Mouse (Mus musculus) G1E (cell line): ENCODE data around the gene Gucy2f. TPM values are rescaled to one million over a fixed set of nuclear protein-coding genes. Genes with fewer than 3 reads are reported as not detected.

Source experiments
- ATAC-seq: 2 replicates; pipeline ENCODE4 v1.8.0; 2016; ENCODE audit warnings: mild to moderate bottlenecking; ENCODE audit not compliant: insufficient number of reproducible peaks, poor library complexity, low FRiP score, severe bottlenecking; ENCODE audit errors: extremely low read depth
- DNase-seq: peaks from one replicate; pipeline ENCODE4 v3.0.0; 2012; ENCODE audit warnings: low spot score
- H3K27me3 ChIP-seq: 2 replicates; pipeline ENCODE4 v1.6.1; 2012; ENCODE audit warnings: mild to moderate bottlenecking, low read length, inconsistent platforms; ENCODE audit not compliant: insufficient read depth
- H3K36me3 ChIP-seq: replicated peaks from 2 replicates; pipeline ENCODE3; 2012; ENCODE audit warnings: mild to moderate bottlenecking, inconsistent platforms
- H3K4me1 ChIP-seq: 2 replicates; pipeline ENCODE4 v1.6.1; 2012; ENCODE audit warnings: low read depth, low read length, inconsistent platforms, mixed read lengths; ENCODE audit not compliant: insufficient read depth
- H3K4me3 ChIP-seq: 2 replicates; pipeline ENCODE4 v1.5.1; 2012; ENCODE audit warnings: low read depth, mild to moderate bottlenecking, inconsistent platforms, low read length, moderate library complexity, mixed read lengths
- H3K9me3 ChIP-seq: replicated peaks from 2 replicates; pipeline ENCODE4 v1.6.1; 2012; ENCODE audit warnings: inconsistent platforms
- CTCF ChIP-seq: IDR thresholded peaks from 2 replicates; pipeline ENCODE4 v1.5.1; 2012; ENCODE audit warnings: low read depth, low read length, inconsistent platforms, mixed read lengths
- GATA1 ChIP-seq: IDR thresholded peaks from 2 replicates; pipeline ENCODE4 v1.6.1; 2012; ENCODE audit warnings: borderline replicate concordance, low read length, inconsistent platforms, mixed read lengths
- GATA2 ChIP-seq: IDR thresholded peaks from 2 replicates; pipeline ENCODE4 v1.6.1; 2012; ENCODE audit warnings: low read depth, low read length, inconsistent platforms, borderline replicate concordance
- POLR2AphosphoS5 ChIP-seq: IDR thresholded peaks from 2 replicates; pipeline ENCODE4 v1.6.1; 2012; ENCODE audit warnings: low read depth, low read length, inconsistent platforms; ENCODE audit not compliant: insufficient replicate concordance
- TAL1 ChIP-seq: conservative IDR thresholded peaks from 2 replicates; pipeline ENCODE4 v1.6.1; 2012; ENCODE audit warnings: low read depth, low read length, inconsistent platforms, mixed read lengths
- polyA plus RNA-seq: library from polyadenylated mRNA; stranded (reverse); fragments of >175 nt; gene quantifications from 2 replicates; pipeline ENCODE4 v1.2.3, GENCODE M21; 2012
- total RNA-seq, 2 experiments: library from RNA; stranded (forward) in 1 of 2; stranded (reverse) in 1 of 2; fragments of 200-1000 nt in 1 of 2; fragments of >200 nt in 1 of 2; fragmentation: Nextera tagmentation in 1 of 2; gene quantifications; 2 replicates each; pipeline ENCODE4 v1.2.3; 2014 to 2017

The Gucy2f gene
- total and polyA plus RNA-seq, 3 experiments: under 0.01 TPM; not detected in 2

DNA sequence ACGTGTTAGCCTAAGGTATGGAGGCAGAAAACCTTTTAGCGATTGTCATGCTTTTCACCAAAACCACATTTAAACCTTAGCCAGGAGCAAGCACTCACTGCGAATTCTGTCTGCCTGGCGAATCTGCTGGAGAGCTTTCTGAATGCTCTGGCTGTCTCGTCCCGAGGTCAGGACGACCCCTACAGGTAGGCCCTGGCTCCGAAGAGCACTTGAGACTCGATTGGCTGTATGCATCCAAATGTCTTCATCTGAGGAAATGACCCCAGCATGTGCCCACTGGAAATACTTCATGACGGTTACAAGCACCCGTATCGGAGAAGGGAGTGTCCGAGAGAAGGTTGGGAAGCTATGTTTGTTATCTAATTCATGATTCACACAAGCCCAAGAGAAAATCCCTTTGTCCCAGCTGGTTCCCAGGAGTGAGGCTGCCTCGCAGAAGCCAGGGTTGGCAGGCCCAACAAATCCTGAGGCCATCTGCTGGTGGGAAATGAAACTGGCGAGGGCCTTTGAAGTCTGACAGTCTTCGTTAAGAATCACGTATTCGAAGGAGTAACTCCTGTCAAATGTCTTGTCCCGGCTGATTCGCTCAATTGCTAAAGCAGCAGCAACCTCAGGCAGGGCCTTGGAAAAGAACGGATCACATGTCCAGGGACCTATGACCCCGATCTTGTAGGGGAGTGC lies 7.6 kb downstream of the Gucy2f start:
- Histone ChIP-seq H3K36me3 (no peaks in the 10 kb centered on the region), H3K4me1 (peaks cover 5% of the 10 kb centered on the region), H3K4me3 (no peak overlapping the region), H3K9me3 (no peaks in the 10 kb centered on the region), H3K27me3 (0 out of 2 replicates have a peak, but pooled peaks cover 2% of the 10 kb centered on the region)
- no peak for ATAC-seq
- TF ChIP-seq GATA2 (no peak), POLR2AphosphoS5 (no peak), TAL1 (no peak), GATA1 (no peak), CTCF (no peak)
- no peak for DNase-seq

DNA sequence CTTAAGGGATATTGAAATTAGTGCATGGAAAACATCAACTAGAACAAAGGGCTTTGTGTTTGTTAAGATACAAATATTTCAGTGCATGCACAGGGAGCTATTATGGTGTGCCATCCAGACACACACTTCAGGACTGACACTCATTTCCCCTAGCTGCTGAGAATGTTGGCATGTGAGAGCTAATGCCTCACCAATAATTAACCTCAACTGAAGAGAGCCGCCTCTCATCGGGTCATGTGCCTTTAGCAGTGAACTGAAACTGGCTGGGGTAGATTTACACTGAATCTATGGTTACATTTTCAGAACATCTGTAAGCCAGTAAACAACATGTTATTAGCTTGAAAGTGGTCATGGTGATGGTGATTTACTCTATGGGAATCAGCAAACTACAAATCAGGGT lies 14.7 kb downstream of the Gucy2f start:
- H3K4me1 ChIP-seq: no peaks in the 10 kb centered on the region
- H3K36me3 ChIP-seq: no peaks in the 10 kb centered on the region
- no peaks in the 10 kb centered on the region for H3K27me3 ChIP-seq
- DNase-seq: no peak
- ATAC-seq: no peak
- TF ChIP-seq GATA2 (no peak), POLR2AphosphoS5 (no peak), TAL1 (no peak), GATA1 (no peak), CTCF (no peak)
- H3K9me3 ChIP-seq: no peaks in the 10 kb centered on the region
- H3K4me3 ChIP-seq: no peak overlapping the region

DNA sequence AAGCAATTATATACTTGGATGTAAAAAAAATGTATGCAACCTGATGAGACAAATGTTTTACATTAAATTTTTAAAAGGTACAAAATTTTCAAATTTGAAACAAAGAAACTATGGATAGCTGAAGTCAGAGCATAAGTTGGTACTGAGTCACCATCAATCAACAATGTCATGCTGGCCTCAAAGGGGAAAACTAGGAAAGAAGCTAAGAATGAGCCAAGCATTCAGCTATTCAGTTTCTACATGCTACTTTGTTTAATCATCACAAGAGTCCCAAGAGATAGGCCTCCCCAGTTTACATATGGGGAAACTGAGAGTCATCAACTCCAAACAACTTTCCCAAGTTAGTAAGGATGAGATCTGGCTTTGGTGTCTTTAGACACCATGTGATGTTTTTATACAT lies 19.8 kb downstream of the Gucy2f start:
- Histone ChIP-seq H3K9me3 (no peaks in the 10 kb centered on the region), H3K36me3 (no peaks in the 10 kb centered on the region), H3K27me3 (no peaks in the 10 kb centered on the region), H3K4me1 (no peaks in the 10 kb centered on the region), H3K4me3 (no peak overlapping the region)
- ATAC-seq: no peak
- no peak for DNase-seq
- TF ChIP-seq POLR2AphosphoS5: no peak
- no peak for TF ChIP-seq GATA1
- no peak for TF ChIP-seq TAL1
- TF ChIP-seq CTCF: no peak
- no peak for TF ChIP-seq GATA2

DNA sequence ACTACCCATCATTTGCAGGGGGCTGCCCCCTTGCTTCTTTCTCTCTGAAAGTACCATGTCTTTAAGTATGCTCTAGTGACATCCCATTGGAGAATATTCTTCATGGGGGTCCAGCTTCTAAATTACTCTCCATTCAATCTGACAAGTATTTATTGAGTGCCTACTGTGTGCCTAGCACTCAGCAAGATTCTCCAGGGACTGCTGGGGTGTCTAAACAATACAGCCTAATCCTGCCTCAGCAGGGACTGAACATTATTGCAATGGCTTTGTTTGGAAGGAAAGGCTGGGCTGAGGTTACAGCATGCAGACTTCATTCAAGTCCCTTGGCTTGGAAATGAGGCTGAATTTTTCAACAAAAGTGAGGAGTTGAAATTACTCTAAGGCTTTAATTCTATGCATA lies 81.0 kb downstream of the Gucy2f start:
- Histone ChIP-seq H3K9me3 (no peaks in the 10 kb centered on the region), H3K4me3 (no peak overlapping the region), H3K27me3 (no peaks in the 10 kb centered on the region), H3K4me1 (no peaks in the 10 kb centered on the region), H3K36me3 (no peaks in the 10 kb centered on the region)
- no peak for ATAC-seq
- DNase-seq: no peak
- no peak for TF ChIP-seq GATA1
- TF ChIP-seq TAL1: no peak
- no peak for TF ChIP-seq CTCF
- no peak for TF ChIP-seq GATA2
- no peak for TF ChIP-seq POLR2AphosphoS5

DNA sequence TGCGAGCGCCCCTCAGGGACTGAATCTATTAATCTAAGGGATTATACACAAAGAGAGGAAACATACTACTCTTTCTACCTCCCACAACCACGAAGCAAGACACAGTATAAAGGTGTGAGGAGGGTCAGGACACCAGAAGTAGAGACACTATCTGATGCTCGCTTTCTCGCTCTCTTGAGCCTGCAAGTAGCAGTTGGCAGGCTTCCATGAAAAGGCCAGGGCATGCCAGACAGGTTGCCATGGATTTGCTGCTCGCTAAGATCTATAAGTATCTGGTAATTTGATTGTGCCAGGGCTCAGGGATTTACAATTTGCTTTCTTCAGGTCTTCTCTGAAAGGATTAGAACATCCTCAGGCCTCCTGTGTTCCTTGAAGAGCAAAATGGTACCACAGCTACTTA lies 85.5 kb downstream of the Gucy2f start:
- Histone ChIP-seq H3K27me3 (no peaks in the 10 kb centered on the region), H3K4me1 (no peaks in the 10 kb centered on the region), H3K36me3 (no peaks in the 10 kb centered on the region), H3K4me3 (no peak overlapping the region), H3K9me3 (no peaks in the 10 kb centered on the region)
- DNase-seq (no peak), ATAC-seq (no peak)
- no peak for TF ChIP-seq GATA1
- no peak for TF ChIP-seq TAL1
- no peak for TF ChIP-seq GATA2
- TF ChIP-seq POLR2AphosphoS5: no peak

DNA sequence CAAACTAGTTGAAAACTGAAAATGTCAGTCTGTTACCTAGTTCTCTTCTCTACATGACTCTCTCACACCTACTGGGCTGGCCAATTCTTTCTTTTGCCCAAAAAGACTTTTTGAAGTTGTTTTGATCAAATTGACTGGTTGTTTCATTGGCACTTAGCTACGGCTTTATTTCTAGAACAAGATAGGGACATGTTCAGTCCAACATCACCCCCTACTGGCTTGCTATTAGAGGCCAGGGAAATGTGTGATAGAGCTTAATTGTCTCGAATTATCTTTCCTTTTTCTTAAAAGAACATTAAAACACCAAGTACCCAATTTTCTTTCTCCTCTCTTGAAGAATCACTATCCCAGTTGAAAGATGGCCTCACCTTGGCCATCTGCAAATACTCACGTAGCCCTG lies 99.8 kb downstream of the Gucy2f start:
- DNase-seq (no peak), ATAC-seq (no peak)
- Histone ChIP-seq H3K4me1 (no peaks in the 10 kb centered on the region), H3K36me3 (no peaks in the 10 kb centered on the region), H3K9me3 (no peaks in the 10 kb centered on the region), H3K27me3 (no peaks in the 10 kb centered on the region), H3K4me3 (no peak overlapping the region)
- TF ChIP-seq POLR2AphosphoS5 (no peak), CTCF (no peak), TAL1 (no peak), GATA2 (no peak), GATA1 (no peak)
